Mouse (Mus musculus): ENCODE results near the gene Cdc27. TPM values are rescaled to one million over a fixed set of nuclear protein-coding genes. Genes with fewer than 3 reads are reported as not detected.

The Cdc27 gene
- total RNA-seq, 1 experiment: 45.9 TPM

DNA sequence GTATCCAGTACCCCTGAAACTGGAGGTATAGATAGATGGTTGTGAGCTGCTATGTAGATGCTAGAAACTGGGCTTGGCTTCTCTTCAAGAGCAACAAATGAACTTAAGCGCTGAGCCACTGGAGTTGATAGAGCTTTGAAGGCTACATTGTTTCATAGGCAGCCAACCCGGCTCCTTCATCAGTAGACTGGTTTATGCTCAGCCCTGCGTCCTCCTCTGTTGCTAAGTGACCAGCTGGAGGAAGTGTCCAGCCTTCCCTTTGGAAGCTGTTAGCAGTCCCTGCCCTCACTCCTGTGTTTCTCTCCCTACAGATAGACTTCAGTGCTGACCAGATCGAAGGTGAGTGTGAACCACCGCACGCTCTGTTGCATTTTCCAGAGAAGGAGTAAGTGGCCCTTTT, 29.7 kb upstream of the Cdc27 start:
- in situ Hi-C loops (cut with MboI; ENCODE audit: low sequenced_read_pairs in 2 of 2, unreplicated experiment in 2 of 2): no loop called here
- Histone ChIP-seq H3K9me3 (ENCODE audit: control insufficient read depth, insufficient read depth, low read depth, low read length) (no peaks in the 10 kb centered on the region), H3K4me3 (ENCODE audit: insufficient read depth in 1 of 2, low read depth in 1 of 2, low read length in 2 of 2, poor library complexity in 1 of 2, severe bottlenecking in 1 of 2) (no peak overlapping the region), H3K4me1 (ENCODE audit: control insufficient read depth in 2 of 2, insufficient read depth in 2 of 2, low read length in 2 of 2, poor library complexity in 1 of 2) (peaks cover 2 to 9% of the 10 kb centered on the region in 2 experiments; a peak in 3 of 4 replicates), H3K27ac (ENCODE audit: insufficient read depth, low read depth, low read length, poor library complexity, severe bottlenecking) (peak overlapping the region; percentile 47; the same call in 1 of the 2 replicates), H3K9ac (ENCODE audit: insufficient read depth, low read depth, low read length, poor library complexity, severe bottlenecking) (no peak overlapping the region), H3K36me3 (ENCODE audit: control insufficient read depth, insufficient read depth, low read length, poor library complexity, severe bottlenecking) (no peaks in the 10 kb centered on the region)
- no peak for DNase-seq (ENCODE audit: low read depth, low spot score)
- TF ChIP-seq HCFC1 (IDR thresholded peaks at IDR 0.05; ENCODE audit: borderline replicate concordance, insufficient read depth, low read length) (no peak), CHD2 (IDR thresholded peaks at IDR 0.05; ENCODE audit: low read depth, low read length) (no peak), ZC3H11A (IDR thresholded peaks at IDR 0.05; ENCODE audit: borderline replicate concordance, low read depth, low read length) (no peak), MAFK (IDR thresholded peaks at IDR 0.05; ENCODE audit: insufficient read depth, low read depth, low read length) (no peak), ZNF384 (IDR thresholded peaks at IDR 0.05; ENCODE audit: low read depth, low read length) (no peak)

- H3K27ac ChIP-seq (ENCODE audit: insufficient read depth, low read depth, low read length, poor library complexity, severe bottlenecking): no peak overlapping the region
- H3K36me3 ChIP-seq (ENCODE audit: control insufficient read depth, insufficient read depth, low read length, poor library complexity, severe bottlenecking): no peaks in the 10 kb centered on the region
- H3K9ac ChIP-seq (ENCODE audit: insufficient read depth, low read depth, low read length, poor library complexity, severe bottlenecking): no peak overlapping the region
- DNase-seq (ENCODE audit: low read depth, low spot score): no peak
- H3K4me3 ChIP-seq (ENCODE audit: insufficient read depth in 1 of 2, low read depth in 1 of 2, low read length in 2 of 2, poor library complexity in 1 of 2, severe bottlenecking in 1 of 2): no peak overlapping the region
- TF ChIP-seq ZNF384 (IDR thresholded peaks at IDR 0.05; ENCODE audit: low read depth, low read length) (no peak), ZC3H11A (IDR thresholded peaks at IDR 0.05; ENCODE audit: borderline replicate concordance, low read depth, low read length) (no peak), MAFK (IDR thresholded peaks at IDR 0.05; ENCODE audit: insufficient read depth, low read depth, low read length) (no peak), CHD2 (IDR thresholded peaks at IDR 0.05; ENCODE audit: low read depth, low read length) (no peak), HCFC1 (IDR thresholded peaks at IDR 0.05; ENCODE audit: borderline replicate concordance, insufficient read depth, low read length) (no peak)
- H3K9me3 ChIP-seq (ENCODE audit: control insufficient read depth, insufficient read depth, low read depth, low read length): no peaks in the 10 kb centered on the region
- in situ Hi-C loops (cut with MboI; ENCODE audit: low sequenced_read_pairs in 2 of 2, unreplicated experiment in 2 of 2): no loop called here
- H3K4me1 ChIP-seq (ENCODE audit: control insufficient read depth in 2 of 2, insufficient read depth in 2 of 2, low read length in 2 of 2, poor library complexity in 1 of 2): peaks cover 2 to 9% of the 10 kb centered on the region in 2 experiments; a peak in 3 of 4 replicates
Observed at GRCm38 (mm10) chr11:104579575-104579974, 29.2 kb upstream of the Cdc27 start.

DNA sequence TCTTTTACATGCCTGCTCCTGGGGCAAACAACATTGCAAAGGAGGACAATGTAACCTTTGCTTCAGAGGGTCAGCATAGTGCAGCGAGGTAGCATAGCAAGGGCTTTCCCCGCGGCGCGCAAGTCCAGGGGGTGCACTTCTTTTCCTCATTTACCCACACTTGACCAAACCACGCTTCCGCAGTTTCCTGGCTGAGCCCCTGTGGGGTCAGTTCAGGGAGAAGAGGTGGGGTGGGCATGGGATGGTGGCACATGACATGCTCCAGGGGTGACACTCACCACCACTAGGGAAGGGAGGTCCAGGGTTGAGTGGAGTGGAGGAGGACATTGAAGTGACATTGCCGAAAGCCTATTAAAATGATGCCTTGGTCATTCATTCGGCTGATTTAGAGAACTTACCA, 28.7 kb upstream of the Cdc27 start:
- Histone ChIP-seq H3K27ac (ENCODE audit: insufficient read depth, low read depth, low read length, poor library complexity, severe bottlenecking) (no peak overlapping the region), H3K36me3 (ENCODE audit: control insufficient read depth, insufficient read depth, low read length, poor library complexity, severe bottlenecking) (no peaks in the 10 kb centered on the region), H3K9me3 (ENCODE audit: control insufficient read depth, insufficient read depth, low read depth, low read length) (no peaks in the 10 kb centered on the region), H3K9ac (ENCODE audit: insufficient read depth, low read depth, low read length, poor library complexity, severe bottlenecking) (no peak overlapping the region), H3K4me3 (ENCODE audit: insufficient read depth in 1 of 2, low read depth in 1 of 2, low read length in 2 of 2, poor library complexity in 1 of 2, severe bottlenecking in 1 of 2) (no peak overlapping the region), H3K4me1 (ENCODE audit: control insufficient read depth in 2 of 2, insufficient read depth in 2 of 2, low read length in 2 of 2, poor library complexity in 1 of 2) (peaks cover 2 to 9% of the 10 kb centered on the region in 2 experiments; a peak in 3 of 4 replicates)
- in situ Hi-C loops (cut with MboI; ENCODE audit: low sequenced_read_pairs in 2 of 2, unreplicated experiment in 2 of 2): no loop called here
- no peak for DNase-seq (ENCODE audit: low read depth, low spot score)
- no peak for TF ChIP-seq ZNF384 (IDR thresholded peaks at IDR 0.05; ENCODE audit: low read depth, low read length)

- no peak overlapping the region for H3K4me3 ChIP-seq (ENCODE audit: insufficient read depth in 1 of 2, low read depth in 1 of 2, low read length in 2 of 2, poor library complexity in 1 of 2, severe bottlenecking in 1 of 2)
- DNase-seq (ENCODE audit: low read depth, low spot score): no peak
- in situ Hi-C loops (cut with MboI; ENCODE audit: low sequenced_read_pairs in 2 of 2, unreplicated experiment in 2 of 2): no loop called here
Observed at GRCm38 (mm10) chr11:104578074-104578473, 27.7 kb upstream of the Cdc27 start.

More at GRCm38 (mm10) chr11:104578074-104578473, 27.7 kb upstream of the Cdc27 start:
- Histone ChIP-seq H3K4me1 (ENCODE audit: control insufficient read depth in 2 of 2, insufficient read depth in 2 of 2, low read length in 2 of 2, poor library complexity in 1 of 2) (peaks cover under 1 to 2% of the 10 kb centered on the region in 2 experiments; a peak in 2 of 4 replicates), H3K36me3 (ENCODE audit: control insufficient read depth, insufficient read depth, low read length, poor library complexity, severe bottlenecking) (no peaks in the 10 kb centered on the region), H3K27ac (ENCODE audit: insufficient read depth, low read depth, low read length, poor library complexity, severe bottlenecking) (no peak overlapping the region), H3K9ac (ENCODE audit: insufficient read depth, low read depth, low read length, poor library complexity, severe bottlenecking) (no peak overlapping the region), H3K9me3 (ENCODE audit: control insufficient read depth, insufficient read depth, low read depth, low read length) (no peaks in the 10 kb centered on the region)
- TF ChIP-seq MAFK (IDR thresholded peaks at IDR 0.05; ENCODE audit: insufficient read depth, low read depth, low read length): no peak
- no peak for TF ChIP-seq HCFC1 (IDR thresholded peaks at IDR 0.05; ENCODE audit: borderline replicate concordance, insufficient read depth, low read length)
- no peak for TF ChIP-seq ZNF384 (IDR thresholded peaks at IDR 0.05; ENCODE audit: low read depth, low read length)
- TF ChIP-seq CHD2 (IDR thresholded peaks at IDR 0.05; ENCODE audit: low read depth, low read length): no peak
- no peak for TF ChIP-seq ZC3H11A (IDR thresholded peaks at IDR 0.05; ENCODE audit: borderline replicate concordance, low read depth, low read length)

All from ES-E14 (cell line).